Mouse (Mus musculus) heart, postnatal 14 days (tissue): Measurements from ENCODE around the gene Clcn3. TPM values are rescaled to one million over a fixed set of nuclear protein-coding genes. Genes with fewer than 3 reads are reported as not detected.
"Not testable (repeated sequence)": the region's sequence is repeated elsewhere in the genome, so short reads cannot be mapped to it uniquely, and the experiment has no call there.

Source experiments
- DNase-seq, 2 experiments: peaks; one replicate each; pipeline ENCODE4 v3.0.0; 2021 to 2022
- intact Hi-C: fragments of 180-260 bp; cut with DNase I; formaldehyde crosslinking; loops from one replicate; pipeline ENCODE4 v1.15.1; 2025
- long read RNA-seq, 2 experiments: library from polyadenylated mRNA; stranded (forward); transcript quantifications; one replicate each; pipeline ENCODE4 v2.0.0; 2021
- total RNA-seq, 2 experiments: library from RNA; stranded (reverse); gene quantifications; 2 replicates each; pipeline ENCODE4 v1.2.3; 2021

The Clcn3 gene
- 10 to 100 TPM; 33.6 to 36.1 TPM for total RNA-seq
- long read RNA-seq, experiment 1, full-length matches to known transcripts = 21 of 30 reads
- long read RNA-seq, experiment 1, partial matches to known transcripts = 2 of 30 reads
- long read RNA-seq, experiment 1, other reads (novel, unspliced or antisense) = 7 of 30 reads
- long read RNA-seq, experiment 2, full-length matches to known transcripts = 19 of 30 reads
- long read RNA-seq, experiment 2, partial matches to known transcripts = 4 of 30 reads
- long read RNA-seq, experiment 2, other reads (novel, unspliced or antisense) = 7 of 30 reads

GRCm38 (mm10) chr8:60982701-60983687 lies at the start of gene Clcn3:
Gene Clcn3 (minus strand): TSS chr8:60983300.
- intact Hi-C loops = loop anchor here (5.0 to 10.0 kb wide), 2 partner anchors 41 to 348 kb away; partner anchors contain the start of gene Mfap3l
- peak; percentile 97 for DNase-seq

- intact Hi-C loops = no loop called here
- DNase-seq = no peak
Observed at GRCm38 (mm10) chr8:60996468-60996867, 13.4 kb upstream of the Clcn3 start.

GRCm38 (mm10) chr8:60993639-60993986 lies 10.5 kb upstream of the Clcn3 start:
- no peak for DNase-seq
- intact Hi-C loops = loop anchor here (5.0 kb wide), 1 partner anchor 101 kb away; the partner anchor contains the start of gene Hpf1

- intact Hi-C loops = loop anchor here (5.0 kb wide), 1 partner anchor 101 kb away; the partner anchor contains the start of gene Hpf1
- DNase-seq = peak; percentile 97 to 98
Observed at GRCm38 (mm10) chr8:60992910-60993638, 10.0 kb upstream of the Clcn3 start, which contains the start of gene Nek1. Gene Nek1 (plus strand): TSS chr8:60993195.

GRCm38 (mm10) chr8:60992561-60992909 lies 9.4 kb upstream of the Clcn3 start:
- intact Hi-C loops = loop anchor here (5.0 kb wide), 1 partner anchor 100 kb away; the partner anchor contains the start of gene Hpf1
- no peak for DNase-seq

GRCm38 (mm10) chr8:60984260-60985010 lies 1.3 kb upstream of the Clcn3 start:
- intact Hi-C loops = loop anchor here (5.0 to 10.0 kb wide), 2 partner anchors 42 to 350 kb away; partner anchors contain the start of gene Mfap3l
- not testable (repeated sequence) for DNase-seq

GRCm38 (mm10) chr8:60983688-60984079 lies 584 bp upstream of the Clcn3 start:
- intact Hi-C loops = loop anchor here (5.0 to 10.0 kb wide), 2 partner anchors 41 to 349 kb away; partner anchors contain the start of gene Mfap3l
- peak; percentile 58 for DNase-seq

- intact Hi-C loops = loop anchor here (5.0 to 10.0 kb wide), 2 partner anchors 39 to 347 kb away; partner anchors contain the start of gene Mfap3l
Observed at GRCm38 (mm10) chr8:60981388-60981787, 1.7 kb downstream of the Clcn3 start.

GRCm38 (mm10) chr8:60978496-60978895 lies 4.6 kb downstream of the Clcn3 start:
- DNase-seq = no peak
- intact Hi-C loops = no loop called here

More at GRCm38 (mm10) chr8:60981388-60981787, 1.7 kb downstream of the Clcn3 start:
- DNase-seq = no peak

GRCm38 (mm10) chr8:60976818-60977217 lies 6.3 kb downstream of the Clcn3 start:
- DNase-seq = no peak
- intact Hi-C loops = no loop called here

- DNase-seq = no peak
- intact Hi-C loops = no loop called here
Observed at GRCm38 (mm10) chr8:60974837-60975236, 8.3 kb downstream of the Clcn3 start.

- DNase-seq = no peak
- intact Hi-C loops = no loop called here
Observed at GRCm38 (mm10) chr8:60973448-60973847, 9.7 kb downstream of the Clcn3 start.

GRCm38 (mm10) chr8:60971808-60972207 lies 11.3 kb downstream of the Clcn3 start:
- peak; percentile 31 to 56 for DNase-seq
- intact Hi-C loops = no loop called here

- intact Hi-C loops = no loop called here
Observed at GRCm38 (mm10) chr8:60969091-60969490, 14.0 kb downstream of the Clcn3 start.

GRCm38 (mm10) chr8:60965741-60966140 lies 17.4 kb downstream of the Clcn3 start:
- intact Hi-C loops = no loop called here
- no peak for DNase-seq

More at GRCm38 (mm10) chr8:60969091-60969490, 14.0 kb downstream of the Clcn3 start:
- DNase-seq = no peak

GRCm38 (mm10) chr8:60965306-60965705 lies 17.8 kb downstream of the Clcn3 start:
- intact Hi-C loops = no loop called here
- no peak for DNase-seq

- intact Hi-C loops = no loop called here
- no peak for DNase-seq
Observed at GRCm38 (mm10) chr8:60964518-60964917, 18.6 kb downstream of the Clcn3 start.

- DNase-seq = no peak
- intact Hi-C loops = no loop called here
Observed at GRCm38 (mm10) chr8:60963931-60964330, 19.2 kb downstream of the Clcn3 start.

- intact Hi-C loops = no loop called here
Observed at GRCm38 (mm10) chr8:60962763-60963162, 20.3 kb downstream of the Clcn3 start.

More at GRCm38 (mm10) chr8:60962763-60963162, 20.3 kb downstream of the Clcn3 start:
- DNase-seq = no peak
